Mouse (Mus musculus): ENCODE results near the gene Avl9. TPM values are rescaled to one million over a fixed set of nuclear protein-coding genes. Genes with fewer than 3 reads are reported as not detected.

Gene Avl9
- polyA plus RNA-seq, 2 experiments from 2014 or later: 10.8 to 15.2 TPM

DNA sequence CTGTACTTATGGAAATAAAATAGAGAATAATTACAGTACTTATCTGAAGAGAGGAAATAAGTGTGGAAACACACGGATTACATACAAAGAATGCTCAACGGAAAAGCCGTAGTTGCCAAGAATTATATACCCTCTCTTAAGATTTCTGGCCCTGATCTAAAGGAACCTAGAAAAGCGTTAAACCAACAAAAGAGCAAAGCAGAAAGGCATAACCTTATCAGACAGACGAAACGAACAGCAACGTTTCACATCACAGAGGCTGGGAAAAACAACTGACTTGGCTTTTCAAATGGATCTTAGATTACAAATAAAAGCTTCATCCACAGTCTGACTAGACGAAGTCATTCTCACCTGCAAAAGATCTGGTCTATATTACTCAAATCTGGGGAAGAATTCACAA lies 81.5 kb downstream of the Avl9 start:
- no peak for ATAC-seq

DNA sequence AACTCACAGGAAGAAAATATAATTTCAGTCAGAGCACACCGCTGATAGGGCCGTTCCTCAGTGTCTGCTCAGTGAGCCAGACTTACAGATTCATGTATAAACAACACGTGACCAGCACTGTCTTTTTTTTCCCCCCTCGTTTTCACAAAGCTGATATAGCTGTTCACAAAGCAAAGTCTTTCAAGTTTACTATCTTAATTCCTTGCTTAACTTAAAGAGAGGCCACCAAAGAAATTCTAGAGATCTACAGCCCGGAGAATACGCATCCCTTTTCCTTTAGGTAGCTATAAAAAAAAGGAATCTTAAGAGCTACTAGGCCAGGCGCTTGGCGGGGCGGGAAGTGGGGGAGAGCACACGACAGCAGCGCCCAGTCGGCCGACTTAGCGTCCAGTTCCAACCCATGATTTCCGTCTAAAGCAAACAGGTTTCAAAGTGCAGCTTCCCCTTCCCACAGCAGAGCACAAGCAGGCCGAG lies 82.0 kb downstream of the Avl9 start:
- ATAC-seq: peak; percentile 31

DNA sequence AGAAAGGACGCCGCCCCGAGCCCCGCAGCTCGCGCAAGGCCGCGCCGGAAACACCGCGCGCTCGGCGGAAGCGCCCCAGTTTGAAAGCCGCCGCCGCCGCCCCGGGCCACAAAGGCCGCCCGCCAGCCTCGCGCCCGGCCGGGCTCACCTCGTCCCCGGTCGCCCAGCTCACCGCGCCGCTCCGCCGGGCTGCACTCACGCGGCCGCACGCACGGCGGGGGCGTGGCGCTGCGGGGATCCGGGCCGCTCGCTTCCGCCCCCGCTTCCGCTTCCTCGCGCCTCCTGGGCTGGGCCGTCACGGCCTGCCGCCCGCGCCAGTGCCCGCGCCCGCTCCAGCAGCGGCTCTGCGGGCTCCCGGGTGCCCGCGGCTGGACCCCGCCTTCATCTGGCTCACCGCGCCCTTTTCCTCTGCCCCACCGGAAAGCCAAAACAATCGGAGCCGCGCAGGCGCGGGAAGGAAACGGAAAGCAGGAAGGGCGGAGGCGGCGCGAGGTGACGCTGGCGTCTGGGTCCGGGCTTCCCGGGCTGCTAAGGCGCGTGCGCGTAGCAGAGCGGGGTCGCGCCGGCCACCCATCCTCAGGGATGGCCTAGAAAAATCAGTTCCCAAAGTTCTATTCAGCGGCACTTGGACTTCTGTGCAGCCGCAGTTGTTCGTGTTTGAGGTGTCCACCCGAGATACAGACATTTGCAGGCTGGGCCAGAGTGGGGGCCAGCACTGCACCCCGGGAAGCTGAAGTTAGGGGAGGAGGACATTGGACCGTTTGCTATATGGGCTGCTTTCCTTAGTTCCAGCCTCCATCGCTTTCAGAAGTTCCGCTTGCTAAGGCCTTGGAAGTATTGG lies 82.8 kb downstream of the Avl9 start, which contains the start of gene Kbtbd2:
Kbtbd2 (minus strand) TSS at position 503 of the 841 bp plus-strand sequence.
- ATAC-seq: peak; percentile 76

DNA sequence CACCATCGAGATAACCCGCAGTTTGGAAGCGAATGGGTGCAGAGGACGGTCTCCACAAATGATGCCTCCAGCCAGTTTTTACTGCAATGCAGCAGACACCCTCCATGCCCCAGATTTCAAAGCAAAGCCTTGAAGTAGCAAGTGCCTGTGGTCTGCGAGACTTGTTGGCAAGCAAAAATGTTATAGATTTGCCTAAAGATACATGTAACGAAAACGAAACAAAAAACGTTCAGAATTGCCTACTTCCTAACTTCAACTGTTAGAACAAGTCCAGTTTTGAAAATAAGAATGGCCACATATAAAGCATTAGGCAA lies 83.4 kb downstream of the Avl9 start:
- ATAC-seq: peak; percentile 28

DNA sequence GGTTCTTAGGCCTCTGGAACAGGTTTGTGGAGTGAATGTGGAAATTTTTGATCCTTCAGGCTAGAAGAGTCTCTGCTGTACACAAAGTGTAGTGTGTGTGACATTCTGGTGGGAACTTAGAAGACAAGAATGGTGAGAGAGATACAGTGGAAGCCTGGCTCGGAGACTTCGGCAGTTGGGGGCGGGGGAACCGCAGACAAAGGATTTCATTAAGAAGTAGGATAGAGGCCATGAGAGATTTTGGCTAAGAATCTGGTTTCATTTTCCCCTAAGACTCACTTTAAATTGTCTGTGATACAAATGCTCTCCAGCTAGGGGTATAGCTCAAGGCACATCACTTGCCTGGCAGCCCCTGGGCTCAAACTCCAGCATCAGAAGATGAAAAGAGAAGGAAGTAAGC lies 90.3 kb downstream of the Avl9 start:
- no peak for ATAC-seq

DNA sequence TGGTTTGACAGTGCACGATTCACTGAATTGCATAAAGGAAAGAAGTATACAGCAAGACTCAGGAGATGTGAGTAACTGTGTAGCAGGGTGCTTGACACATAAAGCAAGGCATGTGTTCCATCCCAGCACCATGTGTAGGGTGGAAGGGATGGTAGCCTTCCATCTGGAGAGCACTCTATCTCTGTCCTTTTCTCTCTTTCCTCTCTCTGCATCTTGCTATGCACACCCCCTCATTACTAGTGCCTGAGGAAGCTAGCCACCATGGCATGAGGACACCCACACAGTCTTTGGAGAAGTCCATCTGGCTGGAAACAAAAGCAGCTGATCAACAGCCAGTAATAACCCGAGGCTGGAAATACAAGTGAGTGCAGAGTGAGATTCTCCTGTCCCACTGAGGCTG lies 91.5 kb downstream of the Avl9 start:
- ATAC-seq: no peak

DNA sequence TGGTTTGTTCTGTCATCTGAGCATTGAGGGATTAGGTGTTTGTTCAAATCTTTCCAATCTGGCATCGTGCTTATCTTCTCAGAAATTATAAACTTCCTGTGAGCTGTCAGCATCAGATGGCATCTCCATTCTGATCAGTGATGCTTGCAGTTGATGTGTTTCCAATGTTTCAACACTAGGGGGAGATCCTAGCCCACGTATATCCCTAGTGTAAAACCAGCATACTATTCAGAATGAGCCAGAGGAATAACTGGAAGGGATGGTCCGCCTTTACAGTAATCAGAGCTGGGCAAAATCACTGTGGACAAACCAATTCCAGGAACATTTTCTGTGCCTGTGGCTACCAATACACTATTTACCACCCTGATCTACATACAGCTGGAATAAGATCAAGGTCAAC lies 94.0 kb downstream of the Avl9 start:
- ATAC-seq: peak; percentile 98

Other genes starting within 250 kb of the Avl9 start
- under 1 TPM; 0.14 to 0.44 TPM for gene Pde1c, start 145.8 kb upstream of the Avl9 start, polyA plus RNA-seq (2017; shearing (Covaris generic))
- gene Lsm5, start 10.2 kb upstream of the Avl9 start, polyA plus RNA-seq (2017; shearing (Covaris generic)): 100 to 1,000 TPM; 130 to 157 TPM
- 10 to 100 TPM; 17.0 to 20.3 TPM for gene Kbtbd2, start 82.9 kb downstream of the Avl9 start, polyA plus RNA-seq (2017; shearing (Covaris generic))
- gene Fkbp9, start 117.2 kb downstream of the Avl9 start, polyA plus RNA-seq (2017; shearing (Covaris generic)): not detected
- gene Nt5c3, start 209.0 kb downstream of the Avl9 start, polyA plus RNA-seq (2017; shearing (Covaris generic)): 10 to 100 TPM; 65.0 to 70.7 TPM
- gene Vmn1r4, start 209.1 kb downstream of the Avl9 start, polyA plus RNA-seq (2017; shearing (Covaris generic)): not detected